9 mouse cellular contexts compared by ENCODE assay signal in the genomic region with DNA sequence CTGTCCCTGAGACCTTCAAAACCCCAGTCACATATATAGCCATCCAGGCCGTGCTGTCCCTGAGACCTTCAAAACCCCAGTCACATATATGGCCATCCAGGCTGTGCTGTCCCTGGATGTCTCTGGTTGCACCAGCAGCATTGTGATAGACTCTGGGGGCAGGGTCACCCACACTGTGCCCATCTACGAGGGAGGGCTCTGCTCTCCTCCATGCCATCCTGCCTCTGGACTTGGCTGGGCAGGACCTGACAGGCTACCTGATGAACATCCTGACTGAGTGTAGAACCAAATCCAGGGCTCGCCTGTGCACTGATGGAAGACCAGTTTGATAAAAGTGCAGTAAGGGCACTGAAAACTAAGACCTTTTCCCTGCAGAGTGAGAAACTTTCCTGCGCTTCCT.
DNase-seq lines count a peak whose midpoint lies in the region; ATAC-seq and TF ChIP-seq lines count a peak whose summit lies in the region.
"Had no signal": no experiment of that assay in that cellular context is flagged by ENCODE, and none has a peak within 500 bp of the region (broad histone marks: within the 10 kb centered on the region; RNA-seq: fewer than 3 reads in every experiment).

No protein-coding gene starts in this region.

- DNase-seq in lung, postnatal 0 days (ENCODE audit: low spot score): no peak
- no peak for DNase-seq in forebrain, embryonic 10.5 days (ENCODE audit: extremely low spot score, low spot score)
- no peak for DNase-seq in hindbrain, embryonic 14.5 days (ENCODE audit: low spot score)
- DNase-seq in spleen, adult 12 weeks (ENCODE audit: low spot score): no peak
- DNase-seq in layer of hippocampus, adult 9-11 months: no peak
- no peak for DNase-seq in layer of hippocampus, postnatal 14 days (ENCODE audit: low spot score in 2 of 2)

- peak overlapping the region; percentile 58 for H3K27ac ChIP-seq in lung, embryonic 15.5 days
- no peak overlapping the region for H3K27ac ChIP-seq in lung, postnatal 0 days (ENCODE audit: low read length)
- peak overlapping the region; percentile 88 for H3K27ac ChIP-seq in forebrain, embryonic 10.5 days
- peak overlapping the region; percentile 60 for H3K27ac ChIP-seq in hindbrain, embryonic 14.5 days
- peak overlapping the region; percentile 13; the same call in 1 of the 2 replicates for H3K27ac ChIP-seq in midbrain, embryonic 16.5 days (ENCODE audit: low read length)

- H3K27me3 ChIP-seq in lung, embryonic 15.5 days: no peaks in the 10 kb centered on the region
- no peaks in the 10 kb centered on the region for H3K27me3 ChIP-seq in lung, postnatal 0 days (replicated peaks; ENCODE audit: insufficient read depth, low read length)
- no peaks in the 10 kb centered on the region for H3K27me3 ChIP-seq in forebrain, embryonic 10.5 days (ENCODE audit: poor library complexity, severe bottlenecking)
- H3K27me3 ChIP-seq in hindbrain, embryonic 14.5 days (ENCODE audit: control insufficient read depth, insufficient read depth, low read length): no peaks in the 10 kb centered on the region
- no peaks in the 10 kb centered on the region for H3K27me3 ChIP-seq in midbrain, embryonic 16.5 days (ENCODE audit: control insufficient read depth, insufficient read depth, low read depth, low read length)

- no peak overlapping the region for H3K9ac ChIP-seq in lung, embryonic 15.5 days
- H3K9ac ChIP-seq in lung, postnatal 0 days (replicated peaks; ENCODE audit: low read depth): no peak overlapping the region
- no peak overlapping the region for H3K9ac ChIP-seq in hindbrain, embryonic 14.5 days
- H3K9ac ChIP-seq in midbrain, embryonic 16.5 days (ENCODE audit: low read depth, low read length): no peak overlapping the region

- TF ChIP-seq CTCF in lung, postnatal 0 days (IDR thresholded peaks at IDR 0.05): no peak

- no peak for ATAC-seq in lung, embryonic 15.5 days (ENCODE audit: borderline replicate concordance, extremely low read depth, low FRiP score, low TSS enrichment)
- ATAC-seq in lung, postnatal 0 days: no peak
- ATAC-seq in hindbrain, embryonic 14.5 days (ENCODE audit: low FRiP score): peak; percentile 32; the same call in 1 of the 2 replicates
- ATAC-seq in midbrain, embryonic 16.5 days: no peak

- H3K9me3 ChIP-seq in lung, embryonic 15.5 days: no peaks in the 10 kb centered on the region
- H3K9me3 ChIP-seq in lung, postnatal 0 days (ENCODE audit: low read length): 0 out of 2 replicates have a peak, but pooled peaks cover 2% of the 10 kb centered on the region
- peaks cover 4% of the 10 kb centered on the region; the same call in 1 of the 2 replicates for H3K9me3 ChIP-seq in forebrain, embryonic 10.5 days
- H3K9me3 ChIP-seq in hindbrain, embryonic 14.5 days (ENCODE audit: control insufficient read depth, low read length): peaks cover 4% of the 10 kb centered on the region; the same call in 1 of the 2 replicates
- no peaks in the 10 kb centered on the region for H3K9me3 ChIP-seq in midbrain, embryonic 16.5 days (replicated peaks; ENCODE audit: control insufficient read depth, low read length, poor library complexity, severe bottlenecking)

- H3K36me3 ChIP-seq in lung, embryonic 15.5 days: no peaks in the 10 kb centered on the region
- H3K36me3 ChIP-seq in lung, postnatal 0 days (ENCODE audit: insufficient read depth, low read length): no peaks in the 10 kb centered on the region
- H3K36me3 ChIP-seq in forebrain, embryonic 10.5 days (replicated peaks): no peaks in the 10 kb centered on the region
- no peaks in the 10 kb centered on the region for H3K36me3 ChIP-seq in hindbrain, embryonic 14.5 days (replicated peaks; ENCODE audit: control insufficient read depth, insufficient read depth)
- H3K36me3 ChIP-seq in midbrain, embryonic 16.5 days (ENCODE audit: control insufficient read depth, insufficient read depth, low read length): no peaks in the 10 kb centered on the region

- TF ChIP-seq EP300 in lung, postnatal 0 days (IDR thresholded peaks at IDR 0.05): no peak

- no peak overlapping the region for H3K4me3 ChIP-seq in lung, embryonic 15.5 days
- H3K4me3 ChIP-seq in lung, postnatal 0 days (ENCODE audit: low read depth, low read length): no peak overlapping the region
- H3K4me3 ChIP-seq in forebrain, embryonic 10.5 days: no peak overlapping the region
- no peak overlapping the region for H3K4me3 ChIP-seq in hindbrain, embryonic 14.5 days (replicated peaks; ENCODE audit: low read length)
- no peak overlapping the region for H3K4me3 ChIP-seq in midbrain, embryonic 16.5 days (ENCODE audit: low read depth, low read length)
- H3K4me3 ChIP-seq: layer of hippocampus, adult 2 months had no signal

- 85% methylated on average over 4 of the region's 4 CpGs for WGBS in lung, embryonic 15.5 days
- WGBS in lung, postnatal 0 days: 84% methylated on average over 4 of the region's 4 CpGs
- WGBS in forebrain, embryonic 10.5 days: 81% methylated on average over 4 of the region's 4 CpGs
- WGBS in hindbrain, embryonic 14.5 days: 67% methylated on average over 4 of the region's 4 CpGs
- 65% methylated on average over 4 of the region's 4 CpGs for WGBS in midbrain, embryonic 16.5 days

- no peak overlapping the region for H3K4me2 ChIP-seq in lung, embryonic 15.5 days
- H3K4me2 ChIP-seq in lung, postnatal 0 days (replicated peaks; ENCODE audit: low read depth, low read length): no peak overlapping the region
- no peak overlapping the region for H3K4me2 ChIP-seq in hindbrain, embryonic 14.5 days (replicated peaks)
- H3K4me2 ChIP-seq in midbrain, embryonic 16.5 days (ENCODE audit: low read length): no peak overlapping the region

- peaks cover 29% of the 10 kb centered on the region for H3K4me1 ChIP-seq in lung, embryonic 15.5 days
- peaks cover 4% of the 10 kb centered on the region; the same call in 1 of the 2 replicates for H3K4me1 ChIP-seq in lung, postnatal 0 days (ENCODE audit: insufficient read depth, low read depth, low read length)
- peaks cover 41% of the 10 kb centered on the region for H3K4me1 ChIP-seq in forebrain, embryonic 10.5 days
- peaks cover 19% of the 10 kb centered on the region for H3K4me1 ChIP-seq in hindbrain, embryonic 14.5 days (replicated peaks; ENCODE audit: control insufficient read depth, insufficient read depth, low read length)
- peaks cover 8% of the 10 kb centered on the region; the same call in 1 of the 2 replicates for H3K4me1 ChIP-seq in midbrain, embryonic 16.5 days (ENCODE audit: control insufficient read depth, insufficient read depth, low read length)
